Mouse (Mus musculus) lung, postnatal 0 days (tissue): ENCODE results near the gene Klkb1.

Source experiments
- CTCF ChIP-seq: IDR thresholded peaks from 2 replicates; pipeline ENCODE4 v1.5.1; 2016; ENCODE audit warnings: antibody characterized with exemption, mild to moderate bottlenecking
- EP300 ChIP-seq: IDR thresholded peaks from 2 replicates; pipeline ENCODE4 v1.6.1; 2016; ENCODE audit warnings: antibody characterized with exemption, mild to moderate bottlenecking, control low read depth

- no peak for TF ChIP-seq CTCF
- no peak for TF ChIP-seq EP300
Observed at GRCm38 (mm10) chr8:45302390-45302789, 7.7 kb upstream of the Klkb1 start.
